Mouse (Mus musculus) mesoderm, embryonic 11.5 days (tissue): ENCODE measurements around the gene Etnk2.

Source experiments
- DNase-seq: peaks from one replicate; pipeline ENCODE4 v3.0.0-alpha.2; 2012; ENCODE audit warnings: low read depth, low spot score

Etnk2 gene

GRCm38 (mm10) chr1:133417113-133417512 is 53.7 kb downstream of the Etnk2 start:
- DNase-seq = no peak

- DNase-seq = no peak
Measured at GRCm38 (mm10) chr1:133417539-133417938, 54.2 kb downstream of the Etnk2 start.

GRCm38 (mm10) chr1:133418164-133418800 is 54.9 kb downstream of the Etnk2 start:
- DNase-seq = peak; percentile 41

- DNase-seq = no peak
Measured at GRCm38 (mm10) chr1:133419178-133419834, 55.9 kb downstream of the Etnk2 start.

GRCm38 (mm10) chr1:133420491-133420890 is 57.1 kb downstream of the Etnk2 start:
- DNase-seq = peak; percentile 40

GRCm38 (mm10) chr1:133421061-133421460 is 57.7 kb downstream of the Etnk2 start:
- no peak for DNase-seq

GRCm38 (mm10) chr1:133421975-133422570 is 58.7 kb downstream of the Etnk2 start:
- DNase-seq = no peak

- peak; percentile 48 for DNase-seq
Measured at GRCm38 (mm10) chr1:133422615-133423161, 59.3 kb downstream of the Etnk2 start.

GRCm38 (mm10) chr1:133423166-133423542 is 59.8 kb downstream of the Etnk2 start:
- DNase-seq = no peak

- DNase-seq = peak; percentile 79
Measured at GRCm38 (mm10) chr1:133423543-133424480, 60.4 kb downstream of the Etnk2 start, which contains the start of gene Sox13. Sox13 (minus strand) TSS chr1:133424377.

GRCm38 (mm10) chr1:133424547-133425140 is 61.3 kb downstream of the Etnk2 start:
- DNase-seq = no peak
